Mouse (Mus musculus) E14TG2a.4 (cell line): Measurements from ENCODE around the gene Btbd35f25.
"Not testable (repeated sequence)": the region's sequence is repeated elsewhere in the genome, so short reads cannot be mapped to it uniquely, and the experiment has no call there.

Experiments used
- H3K27me3 ChIP-seq: 2 replicates; pipeline ENCODE4 v1.6.1; 2014; ENCODE audit warnings: low read length, control low read depth; ENCODE audit not compliant: insufficient read depth
- H3K36me3 ChIP-seq: 2 replicates; pipeline ENCODE4 v1.6.1; 2014; ENCODE audit warnings: low read length, control low read depth; ENCODE audit not compliant: insufficient read depth
- H3K4me1 ChIP-seq: replicated peaks from 2 replicates; pipeline ENCODE4 v1.6.1; 2014; ENCODE audit warnings: low read depth, low read length, control low read depth
- H3K4me3 ChIP-seq: replicated peaks from 2 replicates; pipeline ENCODE4 v1.5.1; 2014; ENCODE audit warnings: mild to moderate bottlenecking, low read length
- H3K9me3 ChIP-seq: 2 replicates; pipeline ENCODE4 v1.6.1; 2014; ENCODE audit warnings: low read length, control low read depth
- CTCF ChIP-seq: conservative IDR thresholded peaks from 2 replicates; pipeline ENCODE4 v1.5.1; 2014; ENCODE audit warnings: low read length
- NANOG ChIP-seq: IDR thresholded peaks from 2 replicates; pipeline ENCODE4 v1.6.1; 2014; ENCODE audit warnings: borderline replicate concordance, low read length, mixed read lengths
- POU5F1 ChIP-seq: IDR thresholded peaks from 2 replicates; pipeline ENCODE4 v1.6.1; 2014; ENCODE audit warnings: low read length, borderline replicate concordance

Btbd35f25 gene

DNA sequence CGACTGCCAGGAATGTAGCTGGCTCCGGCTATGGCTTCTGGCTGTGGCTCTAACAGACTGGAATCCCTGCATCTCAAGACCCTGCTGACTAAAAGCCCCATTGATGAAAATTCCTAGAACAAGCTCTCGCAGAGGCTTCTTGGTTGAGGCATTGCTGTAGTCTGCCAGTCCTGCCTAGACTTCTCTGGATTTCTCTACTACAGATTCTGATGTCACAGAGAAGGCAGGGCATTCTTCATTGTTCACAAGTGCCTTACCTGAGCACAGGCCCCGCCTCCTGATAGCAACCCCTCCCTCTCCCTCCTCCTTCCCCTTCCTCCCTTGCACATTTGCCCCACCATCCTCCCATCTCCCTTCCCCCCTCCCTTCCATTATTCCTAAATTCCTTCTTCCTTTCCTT, at the start of gene Btbd35f25:
TSS of gene Btbd35f25 (minus strand) at position 101 of the 400 bp plus-strand sequence.
- not testable (repeated sequence) for H3K36me3 ChIP-seq, H3K9me3 ChIP-seq, H3K27me3 ChIP-seq, H3K4me3 ChIP-seq, H3K4me1 ChIP-seq

- Histone ChIP-seq H3K36me3 (no peaks in the 10 kb centered on the region), H3K4me1 (no peaks in the 10 kb centered on the region), H3K9me3 (peaks cover 92% of the 10 kb centered on the region), H3K4me3 (no peak overlapping the region), H3K27me3 (no peaks in the 10 kb centered on the region)
- no peak for TF ChIP-seq NANOG
- TF ChIP-seq CTCF = no peak
- TF ChIP-seq POU5F1 = no peak
These were observed 49.3 kb upstream of the Btbd35f25 start for GRCm38 (mm10) chrX:31766255-31766654.

DNA sequence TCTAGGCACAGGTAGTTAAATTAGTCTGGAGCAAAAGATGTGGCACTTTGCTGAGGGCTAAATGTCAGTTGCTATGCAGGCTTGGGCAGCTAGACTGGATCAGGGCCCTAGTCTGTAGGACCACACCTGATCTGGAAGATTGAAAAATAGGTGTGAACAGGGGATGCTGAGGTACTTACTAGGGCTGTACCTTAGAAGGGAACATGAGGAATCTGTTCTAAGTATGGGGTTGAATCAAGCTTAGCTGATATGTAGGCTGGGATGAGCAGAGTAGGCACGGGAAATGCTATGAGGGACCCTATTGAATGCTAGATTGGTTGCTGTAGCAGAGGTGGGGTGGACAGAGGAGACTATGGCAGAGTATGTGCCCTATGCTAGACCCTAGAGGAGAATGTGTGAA, 47.0 kb upstream of the Btbd35f25 start:
- peaks cover 91% of the 10 kb centered on the region for H3K9me3 ChIP-seq
- no peak for TF ChIP-seq CTCF
- TF ChIP-seq POU5F1 = no peak
- no peak for TF ChIP-seq NANOG
- no peaks in the 10 kb centered on the region for H3K27me3 ChIP-seq
- no peaks in the 10 kb centered on the region for H3K36me3 ChIP-seq
- no peak overlapping the region for H3K4me3 ChIP-seq
- H3K4me1 ChIP-seq = no peaks in the 10 kb centered on the region

DNA sequence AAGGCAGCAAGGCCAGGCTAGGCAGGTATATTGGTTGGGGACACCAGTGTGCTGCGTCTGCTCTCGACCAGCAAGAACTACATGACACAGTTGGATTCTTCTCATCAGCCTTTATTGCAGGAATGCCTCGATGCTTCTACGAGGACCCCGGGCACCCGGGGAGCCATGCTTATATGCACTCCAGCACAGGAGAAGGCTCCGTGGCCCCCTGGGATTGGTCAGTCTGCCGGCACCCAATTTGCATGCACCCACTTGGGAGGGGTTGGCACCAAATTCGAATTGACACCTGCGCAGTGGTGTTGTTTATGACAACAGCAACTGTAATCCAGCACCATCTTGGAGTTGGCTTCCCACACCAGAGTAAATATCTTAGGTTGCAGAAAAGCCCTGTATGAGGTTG, 28.1 kb upstream of the Btbd35f25 start:
- Histone ChIP-seq H3K4me1 (no peaks in the 10 kb centered on the region), H3K27me3 (no peaks in the 10 kb centered on the region), H3K36me3 (no peaks in the 10 kb centered on the region), H3K4me3 (no peak overlapping the region), H3K9me3 (peaks cover 55% of the 10 kb centered on the region)
- TF ChIP-seq NANOG (no peak), POU5F1 (no peak)

DNA sequence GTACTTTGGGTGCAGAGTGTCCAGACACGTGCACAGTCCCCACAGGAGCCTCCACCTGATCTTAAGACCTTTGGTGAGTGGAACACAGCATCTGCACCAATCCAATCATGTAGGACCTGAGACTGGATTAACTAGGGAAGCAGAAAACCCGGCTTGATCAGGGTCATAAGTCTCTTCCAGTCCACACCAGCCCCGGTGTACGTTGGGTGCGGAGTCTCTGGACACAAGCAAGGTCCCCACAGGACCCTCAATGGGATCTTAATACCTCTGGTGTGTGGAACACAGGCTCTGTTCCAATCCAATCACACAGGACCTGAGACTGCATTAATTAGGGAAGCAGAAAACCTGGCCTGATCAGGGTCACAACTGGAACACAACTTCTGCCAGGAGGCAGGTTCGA, 20.0 kb upstream of the Btbd35f25 start:
- peaks cover 48% of the 10 kb centered on the region for H3K9me3 ChIP-seq
- TF ChIP-seq CTCF (no peak), NANOG (no peak), POU5F1 (no peak)
- H3K36me3 ChIP-seq = no peaks in the 10 kb centered on the region
- no peaks in the 10 kb centered on the region for H3K4me1 ChIP-seq
- H3K4me3 ChIP-seq = no peak overlapping the region
- H3K27me3 ChIP-seq = no peaks in the 10 kb centered on the region
